Mouse (Mus musculus): Measurements from ENCODE around the gene Unc79.

DNA sequence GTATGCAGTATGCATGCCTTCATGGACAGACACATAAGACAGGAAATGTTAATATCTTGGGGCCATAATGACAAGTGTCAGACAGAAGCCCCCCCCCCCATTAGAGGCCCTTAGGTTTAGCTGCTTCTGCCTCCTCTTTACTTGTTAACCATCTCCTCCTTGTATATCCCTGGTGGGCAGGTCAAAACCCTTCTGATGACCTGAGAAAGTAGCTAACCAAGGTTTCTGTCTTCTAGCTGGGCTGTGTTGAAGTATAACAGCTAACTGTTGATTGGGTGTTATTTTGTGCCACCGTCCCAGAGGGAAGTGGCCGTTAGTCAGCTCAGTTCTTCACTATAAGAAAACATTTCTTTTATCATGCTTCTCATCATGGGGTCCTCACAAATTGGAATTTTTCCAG, 154.4 kb downstream of the Unc79 start:
- TF ChIP-seq HCFC1 (IDR thresholded peaks at IDR 0.05; ENCODE audit: low read depth, low read length): no peak
- TF ChIP-seq ZC3H11A (IDR thresholded peaks at IDR 0.05; ENCODE audit: low read depth, low read length): no peak
- no peak for TF ChIP-seq CTCF (conservative IDR thresholded peaks at IDR 0.05 in 1 of 2, IDR thresholded peaks at IDR 0.05 in 1 of 2; ENCODE audit: low read depth in 2 of 2, low read length in 2 of 2)
- no peak for TF ChIP-seq JUN (IDR thresholded peaks at IDR 0.05; ENCODE audit: insufficient read depth, low read depth, low read length)
- TF ChIP-seq EP300 (IDR thresholded peaks at IDR 0.05; ENCODE audit: low read length): no peak
- TF ChIP-seq KAT2A (IDR thresholded peaks at IDR 0.05; ENCODE audit: insufficient replicate concordance, low read length): no peak
- TF ChIP-seq TCF12 (IDR thresholded peaks at IDR 0.05; ENCODE audit: low read depth, low read length): no peak
- no peak for TF ChIP-seq SMC3 (IDR thresholded peaks at IDR 0.05; ENCODE audit: low read depth, low read length)
- no peak for TF ChIP-seq RAD21 (IDR thresholded peaks at IDR 0.05; ENCODE audit: low read depth, low read length)
- TF ChIP-seq MEF2A (IDR thresholded peaks at IDR 0.05; ENCODE audit: borderline replicate concordance, low read depth, low read length): no peak
